Mouse (Mus musculus) limb, embryonic 14.5 days (tissue): ENCODE results near the gene Sppl3. TPM values are rescaled to one million over a fixed set of nuclear protein-coding genes. Genes with fewer than 3 reads are reported as not detected.

ENCODE experiments used
- ATAC-seq: fragments of 200-750 bp; cut with Nextera tagmentation; 2 replicates; pipeline ENCODE4 v1.8.0; 2017; ENCODE audit warnings: low read depth, moderate number of reproducible peaks, moderate TSS enrichment; ENCODE audit not compliant: low FRiP score
- DNase-seq: peaks from one replicate; pipeline ENCODE4 v3.0.0-alpha.2; 2015; ENCODE audit warnings: low spot score
- H3K27ac ChIP-seq: fragments of 300-500 bp; sonication (generic); replicated peaks from 2 replicates; pipeline ENCODE4 v1.5.1; 2014; ENCODE audit warnings: low read depth, mild to moderate bottlenecking, low read length, moderate library complexity, mixed read lengths
- H3K27me3 ChIP-seq: fragments of 300-500 bp; sonication (generic); 2 replicates; pipeline ENCODE4 v1.6.1; 2014; ENCODE audit warnings: low read length, mixed read lengths; ENCODE audit not compliant: control insufficient read depth, insufficient read depth
- H3K36me3 ChIP-seq: fragments of 300-500 bp; sonication (generic); 2 replicates; pipeline ENCODE4 v1.6.1; 2014; ENCODE audit warnings: mild to moderate bottlenecking, low read length, moderate library complexity, mixed read lengths; ENCODE audit not compliant: control insufficient read depth, insufficient read depth
- H3K4me1 ChIP-seq: fragments of 300-500 bp; sonication (generic); 2 replicates; pipeline ENCODE4 v1.6.1; 2014; ENCODE audit warnings: antibody characterized with exemption, low read length, mixed read lengths; ENCODE audit not compliant: control insufficient read depth, insufficient read depth
- H3K4me2 ChIP-seq: fragments of 300-500 bp; sonication (generic); replicated peaks from 2 replicates; pipeline ENCODE4 v1.6.1; 2014; ENCODE audit warnings: low read depth, mild to moderate bottlenecking, low read length, moderate library complexity; ENCODE audit not compliant: severe bottlenecking
- H3K4me3 ChIP-seq: fragments of 300-500 bp; sonication (generic); replicated peaks from 2 replicates; pipeline ENCODE4 v1.5.1; 2014; ENCODE audit warnings: low read length
- H3K9ac ChIP-seq: fragments of 300-500 bp; sonication (generic); 2 replicates; pipeline ENCODE4 v1.6.1; 2014; ENCODE audit warnings: mild to moderate bottlenecking, low read depth, low read length, moderate library complexity; ENCODE audit not compliant: severe bottlenecking
- H3K9me3 ChIP-seq: fragments of 300-500 bp; sonication (generic); 2 replicates; pipeline ENCODE4 v1.6.1; 2016; ENCODE audit warnings: low read length; ENCODE audit not compliant: control insufficient read depth
- POLR2A ChIP-seq: fragments of 200-500 bp; IDR thresholded peaks from 2 replicates; pipeline ENCODE4 v1.8.0; 2012; ENCODE audit warnings: inconsistent platforms, mild to moderate bottlenecking, moderate library complexity, borderline replicate concordance; ENCODE audit not compliant: insufficient read depth, insufficient read length; ENCODE audit errors: extremely low read depth
- WGBS: fragments of 180-500 bp; shearing (Covaris S2); extraction: QIAGEN DNeasy Blood & Tissue Kit; methylation state at CpG from one replicate; pipeline ENCODE4 v1.1.7; 2014; 5-methylcytosine and 5-hydroxymethylcytosine counted together
- polyA plus RNA-seq, 2 experiments: library from polyadenylated mRNA; depleted of rRNA in 1 of 2; stranded (reverse) in 1 of 2; unstranded in 1 of 2; fragments of >200 nt; fragmentation: Nextera tagmentation in 1 of 2; extraction: Ambion mirVana in 1 of 2; gene quantifications; 2 replicates each; pipeline versions ENCODE4 v1.2.1 to v1.2.3; 2012 to 2014

The Sppl3 gene
- polyA plus RNA-seq, 2 experiments = 42.7 to 100 TPM

DNA sequence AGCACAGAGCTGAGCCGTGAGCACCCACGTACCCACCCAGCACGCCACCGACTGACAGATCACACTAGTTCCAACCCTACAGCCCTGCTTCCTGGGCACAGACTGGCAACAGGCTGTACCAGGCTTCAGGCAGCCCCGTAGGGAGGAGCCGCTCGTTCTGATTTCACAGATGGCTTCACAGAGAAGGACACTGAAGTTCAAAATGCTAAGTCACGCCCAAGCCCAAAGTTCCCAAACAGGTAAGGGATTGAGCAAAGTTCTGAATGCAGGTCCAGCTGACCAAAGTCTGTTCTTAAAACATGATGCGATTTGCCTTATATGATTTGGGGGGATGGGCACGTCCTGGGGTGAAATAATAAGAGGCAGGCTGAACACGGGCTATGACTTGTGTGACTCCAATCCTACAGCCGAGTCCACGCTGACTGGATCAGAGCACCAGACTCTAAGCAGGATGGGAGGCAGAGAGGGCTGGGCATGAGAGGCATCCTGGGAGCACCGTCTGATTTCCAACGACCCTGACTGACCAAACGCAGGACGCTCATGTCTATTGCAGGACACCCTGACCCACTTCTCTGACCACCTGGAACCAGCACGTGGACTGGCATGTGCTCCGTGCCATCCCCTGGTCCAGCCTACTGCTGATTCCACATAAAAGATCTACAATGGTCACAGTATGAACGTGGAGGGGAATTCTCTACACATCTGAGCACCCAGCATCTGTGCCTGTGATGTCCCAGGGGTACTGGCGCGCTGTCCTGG is 116.7 kb downstream of the Sppl3 start:
- no peaks in the 10 kb centered on the region for H3K9me3 ChIP-seq
- H3K36me3 ChIP-seq = peaks cover 73% of the 10 kb centered on the region
- no peak overlapping the region for H3K9ac ChIP-seq
- H3K27me3 ChIP-seq = no peaks in the 10 kb centered on the region
- TF ChIP-seq POLR2A = no peak
- WGBS = 89% methylated on average over 22 of the region's 22 CpGs
- DNase-seq (no peak), ATAC-seq (no peak)
- H3K4me1 ChIP-seq = peaks cover 8% of the 10 kb centered on the region; the same call in 1 of the 2 replicates
- no peak overlapping the region for H3K4me2 ChIP-seq
- no peak overlapping the region for H3K27ac ChIP-seq
- no peak overlapping the region for H3K4me3 ChIP-seq

- peaks cover 22% of the 10 kb centered on the region for H3K4me1 ChIP-seq
- DNase-seq (no peak), ATAC-seq (no peak)
- H3K27me3 ChIP-seq = no peaks in the 10 kb centered on the region
- no peak overlapping the region for H3K27ac ChIP-seq
- TF ChIP-seq POLR2A = no peak
- 82% methylated on average over 6 of the region's 6 CpGs for WGBS
- H3K4me2 ChIP-seq = no peak overlapping the region
- peaks cover 59% of the 10 kb centered on the region for H3K36me3 ChIP-seq
- no peaks in the 10 kb centered on the region for H3K9me3 ChIP-seq
- no peak overlapping the region for H3K9ac ChIP-seq
- H3K4me3 ChIP-seq = no peak overlapping the region
Observed at GRCm38 (mm10) chr5:115129328-115129727, 118.4 kb downstream of the Sppl3 start.

DNA sequence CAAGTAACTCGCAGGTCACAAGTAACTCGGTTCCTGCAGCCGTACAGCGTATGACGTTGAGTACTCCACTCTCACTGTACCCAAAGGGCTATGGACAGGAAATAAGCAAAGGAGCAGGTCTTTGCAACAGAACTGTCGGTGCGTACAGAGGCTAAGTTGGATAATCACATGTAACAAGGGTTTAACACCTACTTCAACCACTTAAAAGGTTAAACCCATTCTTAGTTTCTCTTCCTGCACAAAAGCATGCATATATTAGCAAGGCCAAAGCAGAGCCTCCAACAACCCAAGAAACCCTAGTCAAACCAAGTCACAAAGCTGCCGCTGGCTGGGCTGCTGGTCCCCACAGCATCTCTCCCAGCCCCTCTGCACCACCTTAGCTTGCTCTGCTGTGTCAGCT is 121.5 kb downstream of the Sppl3 start:
- 85% methylated on average over 8 of the region's 8 CpGs for WGBS
- Histone ChIP-seq H3K36me3 (peaks cover 31% of the 10 kb centered on the region), H3K9ac (peak overlapping the region; percentile 21; the same call in 1 of the 2 replicates), H3K27ac (no peak overlapping the region), H3K4me2 (no peak overlapping the region), H3K27me3 (no peaks in the 10 kb centered on the region), H3K4me3 (no peak overlapping the region), H3K4me1 (peaks cover 17% of the 10 kb centered on the region), H3K9me3 (no peaks in the 10 kb centered on the region)
- no peak for DNase-seq
- ATAC-seq = no peak
- TF ChIP-seq POLR2A = no peak

GRCm38 (mm10) chr5:115133358-115134066 is 122.6 kb downstream of the Sppl3 start:
- DNase-seq (no peak), ATAC-seq (no peak)
- no peak for TF ChIP-seq POLR2A
- 48% methylated on average over 6 of the region's 6 CpGs for WGBS
- H3K27me3 ChIP-seq = no peaks in the 10 kb centered on the region
- H3K27ac ChIP-seq = no peak overlapping the region
- peaks cover 21% of the 10 kb centered on the region for H3K36me3 ChIP-seq
- peak overlapping the region; percentile 94 for H3K4me3 ChIP-seq
- peaks cover 17% of the 10 kb centered on the region for H3K4me1 ChIP-seq
- peak overlapping the region; percentile 84 for H3K4me2 ChIP-seq
- H3K9ac ChIP-seq = peak overlapping the region; percentile 85
- H3K9me3 ChIP-seq = no peaks in the 10 kb centered on the region

GRCm38 (mm10) chr5:115134234-115135165 is 123.6 kb downstream of the Sppl3 start, which contains the start of gene Unc119b:
Gene Unc119b (minus strand): TSS chr5:115134975.
- 0 out of 2 replicates have a peak within 1 kb of the TSS, but pooled peaks have one; percentile 52 for H3K27ac ChIP-seq
- H3K4me2 ChIP-seq = peak within 1 kb of the TSS; percentile 84
- H3K4me3 ChIP-seq = peak within 1 kb of the TSS; percentile 94
- TF ChIP-seq POLR2A = no peak
- peak; percentile 95 for ATAC-seq
- peak; percentile 88 for DNase-seq
- no peaks in the 10 kb centered on the region for H3K27me3 ChIP-seq
- no peaks in the 10 kb centered on the region for H3K9me3 ChIP-seq
- peaks cover 17% of the 10 kb centered on the region for H3K4me1 ChIP-seq
- peaks cover 11% of the 10 kb centered on the region for H3K36me3 ChIP-seq
- under 1% methylated on average over 35 of the region's 81 CpGs for WGBS
- H3K9ac ChIP-seq = peak within 1 kb of the TSS; percentile 85
